Mouse (Mus musculus): ENCODE measurements around the gene Gng7. TPM values are rescaled to one million over a fixed set of nuclear protein-coding genes. Genes with fewer than 3 reads are reported as not detected.

The Gng7 gene
- polyA plus RNA-seq, 1 experiment = 3.0 TPM

GRCm38 (mm10) chr10:80962585-80962984, 52.2 kb downstream of the Gng7 start:
- peaks cover 37% of the 10 kb centered on the region for H3K4me1 ChIP-seq (ENCODE audit: control insufficient read depth, insufficient read depth, low read length)
- WGBS = 44% methylated on average over 5 of the region's 5 CpGs
- DNase-seq = peak; percentile 37
- TF ChIP-seq POLR2A (IDR thresholded peaks at IDR 0.05; ENCODE audit: borderline replicate concordance, extremely low read depth, low read depth, low read length) (no peak), CTCF (IDR thresholded peaks at IDR 0.05; ENCODE audit: insufficient read depth, low read length) (no peak)
- H3K4me3 ChIP-seq (replicated peaks; ENCODE audit: extremely low read depth, low read depth, low read length) = no peak overlapping the region

GRCm38 (mm10) chr10:80962051-80962472, 52.7 kb downstream of the Gng7 start:
- H3K4me1 ChIP-seq (ENCODE audit: control insufficient read depth, insufficient read depth, low read length) = peaks cover 32% of the 10 kb centered on the region
- peak; percentile 64 for DNase-seq
- H3K4me3 ChIP-seq (replicated peaks; ENCODE audit: extremely low read depth, low read depth, low read length) = no peak overlapping the region
- WGBS = 18% methylated on average over 10 of the region's 10 CpGs
- TF ChIP-seq POLR2A (IDR thresholded peaks at IDR 0.05; ENCODE audit: borderline replicate concordance, extremely low read depth, low read depth, low read length) = peak; percentile 26; the same call in 1 of the 2 replicates
- no peak for TF ChIP-seq CTCF (IDR thresholded peaks at IDR 0.05; ENCODE audit: insufficient read depth, low read length)

GRCm38 (mm10) chr10:80960551-80961508, 53.9 kb downstream of the Gng7 start:
- no peak overlapping the region for H3K4me3 ChIP-seq (replicated peaks; ENCODE audit: extremely low read depth, low read depth, low read length)
- peak; percentile 76 for DNase-seq
- TF ChIP-seq POLR2A (IDR thresholded peaks at IDR 0.05; ENCODE audit: borderline replicate concordance, extremely low read depth, low read depth, low read length) = no peak
- peak; percentile 3; the same call in 1 of the 2 replicates for TF ChIP-seq CTCF (IDR thresholded peaks at IDR 0.05; ENCODE audit: insufficient read depth, low read length)
- WGBS = 15% methylated on average over 16 of the region's 16 CpGs
- H3K4me1 ChIP-seq (ENCODE audit: control insufficient read depth, insufficient read depth, low read length) = peaks cover 25% of the 10 kb centered on the region

DNA sequence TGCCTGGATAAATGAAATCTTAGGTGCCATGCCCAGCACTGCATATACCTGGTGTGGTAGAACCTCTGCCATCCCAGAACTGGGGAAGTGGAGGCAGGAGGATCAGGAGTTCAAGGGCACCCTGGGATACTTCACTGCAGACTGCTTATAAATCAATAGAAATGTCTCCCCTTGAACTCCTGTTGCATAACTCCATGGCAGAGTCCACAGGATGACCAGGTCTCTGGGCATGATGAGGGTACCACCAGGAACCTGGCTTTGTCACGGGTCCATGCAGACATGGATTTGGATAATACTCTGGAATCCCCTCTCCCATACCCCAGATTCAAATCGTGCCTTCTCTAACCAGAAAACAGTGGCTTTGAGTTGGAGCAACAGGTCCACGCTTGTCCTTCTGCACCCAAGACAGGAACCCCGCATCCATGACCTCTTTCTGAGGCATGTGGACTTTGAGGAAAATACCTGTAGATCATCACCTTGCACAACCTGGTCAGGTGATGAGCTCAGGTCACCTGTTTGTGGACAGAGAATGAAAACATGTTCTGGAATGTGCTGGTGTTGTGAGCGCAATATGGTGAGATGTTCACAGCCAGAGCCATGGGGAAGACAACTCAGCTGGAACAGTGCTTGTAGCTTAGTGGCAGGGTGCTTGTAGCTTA, 55.6 kb downstream of the Gng7 start:
- Histone ChIP-seq H3K4me1 (ENCODE audit: control insufficient read depth, insufficient read depth, low read length) (peaks cover 20% of the 10 kb centered on the region), H3K4me3 (replicated peaks; ENCODE audit: extremely low read depth, low read depth, low read length) (no peak overlapping the region)
- DNase-seq = no peak
- TF ChIP-seq CTCF (IDR thresholded peaks at IDR 0.05; ENCODE audit: insufficient read depth, low read length) (no peak), POLR2A (IDR thresholded peaks at IDR 0.05; ENCODE audit: borderline replicate concordance, extremely low read depth, low read depth, low read length) (no peak)
- WGBS = 88% methylated on average over 5 of the region's 5 CpGs

DNA sequence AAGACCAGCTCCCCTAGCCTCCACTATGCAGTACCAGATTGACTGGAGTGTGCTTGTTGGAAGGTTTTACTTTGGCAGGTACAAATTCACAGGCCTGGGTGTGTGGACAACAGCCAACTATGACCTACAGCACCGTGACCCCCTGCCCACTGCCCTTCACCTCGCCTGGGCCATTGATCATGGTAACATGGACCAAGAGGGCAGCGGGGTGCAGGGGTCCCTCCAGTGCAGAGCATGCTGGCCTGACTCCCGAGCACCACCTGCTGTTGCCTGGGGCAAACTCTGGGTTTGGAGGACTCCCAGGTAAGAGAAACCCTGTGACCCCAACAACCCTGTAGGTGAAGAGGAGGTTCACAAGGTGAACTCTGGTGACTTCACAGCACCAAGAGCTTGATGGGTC, 57.0 kb downstream of the Gng7 start:
- TF ChIP-seq CTCF (IDR thresholded peaks at IDR 0.05; ENCODE audit: insufficient read depth, low read length) = no peak
- TF ChIP-seq POLR2A (IDR thresholded peaks at IDR 0.05; ENCODE audit: borderline replicate concordance, extremely low read depth, low read depth, low read length) = no peak
- WGBS = 81% methylated on average over 4 of the region's 4 CpGs
- H3K4me3 ChIP-seq (replicated peaks; ENCODE audit: extremely low read depth, low read depth, low read length) = no peak overlapping the region
- H3K4me1 ChIP-seq (ENCODE audit: control insufficient read depth, insufficient read depth, low read length) = peaks cover 8% of the 10 kb centered on the region
- no peak for DNase-seq

- H3K4me1 ChIP-seq (ENCODE audit: control insufficient read depth, insufficient read depth, low read length) = peaks cover 5% of the 10 kb centered on the region; the same call in 1 of the 2 replicates
- WGBS = 87% methylated on average over 6 of the region's 6 CpGs
- no peak for DNase-seq
- TF ChIP-seq POLR2A (IDR thresholded peaks at IDR 0.05; ENCODE audit: borderline replicate concordance, extremely low read depth, low read depth, low read length) = no peak
- no peak for TF ChIP-seq CTCF (IDR thresholded peaks at IDR 0.05; ENCODE audit: insufficient read depth, low read length)
- no peak overlapping the region for H3K4me3 ChIP-seq (replicated peaks; ENCODE audit: extremely low read depth, low read depth, low read length)
Observed at GRCm38 (mm10) chr10:80956901-80957300, 57.8 kb downstream of the Gng7 start.

DNA sequence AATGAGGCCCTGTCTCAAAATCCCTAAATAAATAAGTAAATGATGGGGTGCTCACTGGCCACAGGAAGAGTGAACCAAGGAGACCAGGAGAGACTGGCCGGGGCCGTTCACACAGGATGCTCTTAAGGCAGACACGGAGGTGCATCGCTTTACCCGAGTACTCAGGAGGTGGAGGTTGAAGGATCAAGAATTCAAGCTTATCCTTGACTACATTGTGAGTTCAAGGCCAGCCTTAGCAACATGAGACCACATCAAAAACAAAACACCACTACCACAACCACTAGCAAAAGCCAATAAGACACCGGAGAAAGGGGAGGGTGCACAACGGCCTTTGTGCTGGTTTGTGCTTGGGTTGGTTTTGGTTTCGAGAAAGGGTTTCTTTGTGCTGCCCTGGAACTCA, 58.4 kb downstream of the Gng7 start:
- TF ChIP-seq CTCF (IDR thresholded peaks at IDR 0.05; ENCODE audit: insufficient read depth, low read length) (no peak), POLR2A (IDR thresholded peaks at IDR 0.05; ENCODE audit: borderline replicate concordance, extremely low read depth, low read depth, low read length) (no peak)
- no peak overlapping the region for H3K4me3 ChIP-seq (replicated peaks; ENCODE audit: extremely low read depth, low read depth, low read length)
- WGBS = 87% methylated on average over 8 of the region's 8 CpGs
- peaks cover 2% of the 10 kb centered on the region; the same call in 1 of the 2 replicates for H3K4me1 ChIP-seq (ENCODE audit: control insufficient read depth, insufficient read depth, low read length)
- no peak for DNase-seq

DNA sequence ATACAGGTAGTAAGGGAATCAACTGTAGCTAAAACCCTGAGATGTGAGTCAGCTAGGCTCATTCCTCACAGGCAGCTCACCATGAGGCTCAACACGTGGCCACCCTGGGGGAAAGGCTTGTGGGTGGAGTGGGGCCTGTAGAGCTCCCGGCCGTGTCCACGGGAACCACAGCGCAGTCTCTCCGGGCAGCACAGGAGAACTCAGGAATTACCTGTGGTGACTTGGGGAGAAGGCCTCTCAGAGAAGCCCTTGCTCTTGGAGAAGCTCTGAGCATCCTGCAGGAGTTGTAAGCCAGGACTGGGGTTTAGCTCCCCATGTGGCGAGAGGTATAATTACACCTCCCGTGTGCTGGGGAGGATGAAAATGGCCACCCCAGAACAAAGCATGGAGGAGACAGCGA, 59.2 kb downstream of the Gng7 start:
- H3K4me3 ChIP-seq (replicated peaks; ENCODE audit: extremely low read depth, low read depth, low read length) = no peak overlapping the region
- no peak for TF ChIP-seq POLR2A (IDR thresholded peaks at IDR 0.05; ENCODE audit: borderline replicate concordance, extremely low read depth, low read depth, low read length)
- peak; percentile 92 for TF ChIP-seq CTCF (IDR thresholded peaks at IDR 0.05; ENCODE audit: insufficient read depth, low read length)
- peak; percentile 62 for DNase-seq
- no peaks in the 10 kb centered on the region for H3K4me1 ChIP-seq (ENCODE audit: control insufficient read depth, insufficient read depth, low read length)
- WGBS = 17% methylated on average over 9 of the region's 9 CpGs

DNA sequence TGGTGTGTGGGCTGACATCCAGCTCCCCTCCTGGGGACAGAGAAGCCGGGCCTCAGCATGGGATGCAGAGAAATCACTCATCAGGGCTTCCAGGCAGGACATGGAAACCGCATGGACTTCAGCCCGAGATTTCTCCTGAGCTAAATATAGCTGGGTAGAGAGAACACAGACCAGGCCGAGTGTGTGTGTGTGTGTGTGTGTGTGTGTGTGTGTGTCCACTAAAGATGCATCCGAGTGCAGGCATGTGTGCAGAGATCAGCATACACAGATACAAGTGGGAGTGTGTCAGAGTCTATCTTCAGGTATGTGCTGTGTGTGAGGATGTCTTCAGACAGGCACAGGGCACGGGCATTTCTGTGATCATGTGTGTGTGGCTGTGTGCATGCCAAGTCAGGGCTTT, 59.9 kb downstream of the Gng7 start:
- no peak for DNase-seq

More for the DNA sequence above, 59.9 kb downstream of the Gng7 start:
- no peak overlapping the region for H3K4me3 ChIP-seq (replicated peaks; ENCODE audit: extremely low read depth, low read depth, low read length)
- TF ChIP-seq CTCF (IDR thresholded peaks at IDR 0.05; ENCODE audit: insufficient read depth, low read length) (no peak), POLR2A (IDR thresholded peaks at IDR 0.05; ENCODE audit: borderline replicate concordance, extremely low read depth, low read depth, low read length) (no peak)
- H3K4me1 ChIP-seq (ENCODE audit: control insufficient read depth, insufficient read depth, low read length) = no peaks in the 10 kb centered on the region
- 51% methylated on average over 6 of the region's 6 CpGs for WGBS
